Mouse (Mus musculus): ENCODE results near the gene Hoxb9. TPM values are rescaled to one million over a fixed set of nuclear protein-coding genes. Genes with fewer than 3 reads are reported as not detected.

The Hoxb9 gene
- total and polyA plus RNA-seq, 3 experiments, result not detected

GRCm38 (mm10) chr11:96299781-96300180 is 28.5 kb downstream of the Hoxb9 start:
- H3K9me3 ChIP-seq (replicated peaks; ENCODE audit: low read length), result peaks cover 33% of the 10 kb centered on the region
- H3K4me1 ChIP-seq (ENCODE audit: control insufficient read depth in 1 of 2, insufficient read depth in 2 of 2), result peaks cover 0 to 18% of the 10 kb centered on the region in 2 experiments; a peak in 2 of 4 replicates
- no peaks in the 10 kb centered on the region for H3K79me2 ChIP-seq (replicated peaks; ENCODE audit: control insufficient read depth, extremely low read depth, insufficient read depth, poor library complexity, severe bottlenecking)
- TF ChIP-seq MAZ (IDR thresholded peaks at IDR 0.05; ENCODE audit: low read depth, low read length) (no peak), HCFC1 (IDR thresholded peaks at IDR 0.05; ENCODE audit: low read depth, low read length) (no peak), USF1 (IDR thresholded peaks at IDR 0.05; ENCODE audit: low read depth, low read length) (no peak), CTCF (conservative IDR thresholded peaks at IDR 0.05 in 1 of 2, IDR thresholded peaks at IDR 0.05 in 1 of 2; ENCODE audit: low read depth in 2 of 2, low read length in 2 of 2) (no peak), ZMIZ1 (IDR thresholded peaks at IDR 0.05; ENCODE audit: low read depth, low read length) (no peak), ZC3H11A (IDR thresholded peaks at IDR 0.05; ENCODE audit: low read depth, low read length) (no peak), UBTF (IDR thresholded peaks at IDR 0.05; ENCODE audit: low read depth, low read length) (no peak), KAT2A (IDR thresholded peaks at IDR 0.05; ENCODE audit: insufficient replicate concordance, low read length) (no peak), BHLHE40 (IDR thresholded peaks at IDR 0.05; ENCODE audit: low read depth, low read length) (no peak), MAX (IDR thresholded peaks at IDR 0.05; ENCODE audit: low read length) (no peak), SMC3 (IDR thresholded peaks at IDR 0.05; ENCODE audit: low read depth, low read length) (no peak), NELFE (IDR thresholded peaks at IDR 0.05; ENCODE audit: low read depth, low read length) (no peak), JUN (IDR thresholded peaks at IDR 0.05; ENCODE audit: insufficient read depth, low read depth, low read length) (no peak), JUND (conservative IDR thresholded peaks at IDR 0.05; ENCODE audit: low read depth, low read length) (no peak), RAD21 (IDR thresholded peaks at IDR 0.05; ENCODE audit: low read depth, low read length) (no peak), ZKSCAN1 (IDR thresholded peaks at IDR 0.05; ENCODE audit: borderline replicate concordance, low read depth, low read length) (no peak), ELF1 (IDR thresholded peaks at IDR 0.05; ENCODE audit: low read depth, low read length) (no peak), GABPA (IDR thresholded peaks at IDR 0.05; ENCODE audit: insufficient replicate concordance, low read depth, low read length) (no peak), SIN3A (IDR thresholded peaks at IDR 0.05; ENCODE audit: low read length) (no peak)
- DNase-seq (ENCODE audit: extremely low read depth), result no peak
- H3K36me3 ChIP-seq (replicated peaks in 1 of 2; ENCODE audit: control insufficient read depth in 1 of 2, insufficient read depth in 1 of 2, low read length in 1 of 2), result no peaks in the 10 kb centered on the region
- no peak overlapping the region for H3K4me3 ChIP-seq (replicated peaks in 1 of 3; ENCODE audit: low read depth in 2 of 3, low read length in 2 of 3, poor library complexity in 1 of 3)
- dilution Hi-C loops (cut with MboI; ENCODE audit: extremely low pct_ligation_motif_present, extremely low pct_unique_long_range_greater_than_20kb, low sequenced_read_pairs) (no loop called here), in situ Hi-C loops (cut with MboI; ENCODE audit: low pct_ligation_motif_present, low pct_unique_long_range_greater_than_20kb, low sequenced_read_pairs) (loop anchor here (10.0 to 25.0 kb wide), 2 partner anchors 238 to 565 kb away; no protein-coding TSS in a partner anchor)
- H3K9ac ChIP-seq (ENCODE audit: insufficient read depth, low read depth), result no peak overlapping the region
- no peak overlapping the region for H3K4me2 ChIP-seq (ENCODE audit: insufficient read depth, low read depth, poor library complexity, severe bottlenecking)
- H3K27me3 ChIP-seq (replicated peaks), result peaks cover 70% of the 10 kb centered on the region
- no peak overlapping the region for H3K27ac ChIP-seq (ENCODE audit: insufficient read depth, low read depth)

- TF ChIP-seq EP300 (IDR thresholded peaks at IDR 0.05; ENCODE audit: low read length), result no peak
- no peak for TF ChIP-seq NELFE (IDR thresholded peaks at IDR 0.05; ENCODE audit: low read depth, low read length)
- TF ChIP-seq IRF4 (IDR thresholded peaks at IDR 0.05; ENCODE audit: low read depth, low read length), result no peak
- no peak for TF ChIP-seq RAD21 (IDR thresholded peaks at IDR 0.05; ENCODE audit: low read depth, low read length)
- TF ChIP-seq PAX5 (IDR thresholded peaks at IDR 0.05; ENCODE audit: low read length), result no peak
- TF ChIP-seq CHD2 (IDR thresholded peaks at IDR 0.05; ENCODE audit: low read length), result no peak
- TF ChIP-seq MAZ (IDR thresholded peaks at IDR 0.05; ENCODE audit: low read depth, low read length), result no peak
- TF ChIP-seq ZKSCAN1 (IDR thresholded peaks at IDR 0.05; ENCODE audit: borderline replicate concordance, low read depth, low read length), result no peak
- TF ChIP-seq CTCF (conservative IDR thresholded peaks at IDR 0.05 in 1 of 2, IDR thresholded peaks at IDR 0.05 in 1 of 2; ENCODE audit: low read depth in 2 of 2, low read length in 2 of 2), result no peak
- no peak for TF ChIP-seq JUND (conservative IDR thresholded peaks at IDR 0.05; ENCODE audit: low read depth, low read length)
- TF ChIP-seq MAFK (IDR thresholded peaks at IDR 0.05; ENCODE audit: insufficient replicate concordance, low read length), result no peak
- TF ChIP-seq MEF2A (IDR thresholded peaks at IDR 0.05; ENCODE audit: borderline replicate concordance, low read depth, low read length), result no peak
- Histone ChIP-seq H3K4me2 (ENCODE audit: insufficient read depth, low read depth, poor library complexity, severe bottlenecking) (no peak overlapping the region), H3K9ac (ENCODE audit: insufficient read depth, low read depth) (no peak overlapping the region), H3K79me2 (replicated peaks; ENCODE audit: control insufficient read depth, extremely low read depth, insufficient read depth, poor library complexity, severe bottlenecking) (no peaks in the 10 kb centered on the region), H3K4me1 (ENCODE audit: control insufficient read depth in 1 of 2, insufficient read depth in 2 of 2) (peaks cover 0 to 11% of the 10 kb centered on the region in 2 experiments; a peak in 2 of 4 replicates), H3K9me3 (replicated peaks; ENCODE audit: low read length) (peaks cover 33% of the 10 kb centered on the region), H3K4me3 (replicated peaks in 1 of 3; ENCODE audit: low read depth in 2 of 3, low read length in 2 of 3, poor library complexity in 1 of 3) (no peak overlapping the region), H3K27me3 (replicated peaks) (peaks cover 66% of the 10 kb centered on the region), H3K27ac (ENCODE audit: insufficient read depth, low read depth) (no peak overlapping the region), H3K36me3 (replicated peaks in 1 of 2; ENCODE audit: control insufficient read depth in 1 of 2, insufficient read depth in 1 of 2, low read length in 1 of 2) (no peaks in the 10 kb centered on the region)
- no peak for DNase-seq (ENCODE audit: extremely low read depth)
- in situ Hi-C loops (cut with MboI; ENCODE audit: low pct_ligation_motif_present, low pct_unique_long_range_greater_than_20kb, low sequenced_read_pairs) (loop anchor here (25.0 kb wide), 1 partner anchor 237 kb away; no protein-coding TSS in a partner anchor), dilution Hi-C loops (cut with MboI; ENCODE audit: extremely low pct_ligation_motif_present, extremely low pct_unique_long_range_greater_than_20kb, low sequenced_read_pairs) (no loop called here)
Observed at GRCm38 (mm10) chr11:96300354-96301063, 29.3 kb downstream of the Hoxb9 start.
